ENCODE assay signal across 22 mouse cellular contexts in genomic region chr2:127619311-127619710, GRCm38 (mm10). TPM values are rescaled to one million over a fixed set of nuclear protein-coding genes. Genes with fewer than 3 reads are reported as not detected.
DNase-seq lines count a peak whose midpoint lies in the region; TF ChIP-seq lines count a peak whose summit lies in the region.
"Had no signal": no experiment of that assay in that cellular context is flagged by ENCODE, and none has a peak within 500 bp of the region (broad histone marks: within the 10 kb centered on the region; RNA-seq: fewer than 3 reads in every experiment).

No protein-coding gene starts in this region.

- no peak overlapping the region for H3K27ac ChIP-seq in gastrocnemius, adult 2 months
- H3K27ac ChIP-seq: embryonic facial prominence, embryonic 10.5 days; embryonic facial prominence, embryonic 12.5 days; forebrain, embryonic 13.5 days; forebrain, embryonic 15.5 days had no signal

- no peak for TF ChIP-seq CTCF in gastrocnemius, adult 2 months (IDR thresholded peaks at IDR 0.05)

- no peak overlapping the region for H3K4me3 ChIP-seq in gastrocnemius, adult 2 months
- H3K4me3 ChIP-seq: embryonic facial prominence, embryonic 10.5 days; embryonic facial prominence, embryonic 12.5 days; forebrain, embryonic 13.5 days; forebrain, embryonic 15.5 days had no signal

- DNase-seq in thymus, postnatal 14 days: peak; percentile 4
- no peak for DNase-seq in thymus, postnatal 0 days (ENCODE audit: low spot score)
- DNase-seq in CD4-positive helper T cell, adult 2 months (ENCODE audit: low read depth, low spot score): peak; percentile 45
- peak; percentile 62 for DNase-seq in naive thymus-derived CD4-positive, alpha-beta T cell, adult 2 months (ENCODE audit: low read depth)
- DNase-seq in gastrocnemius, adult 2 months: no peak
- DNase-seq in frontal cortex, adult 2 months (ENCODE audit: extremely low spot score in 1 of 2, low spot score in 1 of 2): no peak
- DNase-seq: adrenal gland, adult 8-10 months; adrenal gland, postnatal 14 days; adrenal gland, postnatal 36 days; B cell, adult 2 months; cerebellum, adult 11-12 months; cerebellum, adult 2 months; cerebellum, adult 9-10 months; cerebellum, postnatal 10 days; cerebellum, postnatal 25 days; forebrain, postnatal 0 days had no signal

- intact Hi-C loops in gastrocnemius, adult 2 months (cut with DNase I): no loop called here

RNA-seq across cellular contexts. Expression of gene Mrps5, which starts 32.3 kb away (rescaled TPM):
- 152 and 158 TPM in 2 replicates for polyA plus RNA-seq in thymus, postnatal 0 days (2015; fragmentation: Nextera tagmentation; extraction: Ambion mirVana)
- 10 to 100 TPM; 74.1 to 96.2 TPM for total RNA-seq in gastrocnemius, adult 2 months (2021)
- 113 and 115 TPM in 2 replicates for polyA plus RNA-seq in frontal cortex, adult 2 months (2012; rRNA removed)

RNA-seq across cellular contexts. Expression of gene Zfp661, which starts 32.4 kb away (rescaled TPM):
- 1.7 and 2.3 TPM in 2 replicates for polyA plus RNA-seq in thymus, postnatal 0 days (2015; fragmentation: Nextera tagmentation; extraction: Ambion mirVana)
- total RNA-seq in gastrocnemius, adult 2 months (2021): 1 to 10 TPM; 2.4 to 2.6 TPM
- 9.0 and 9.3 TPM in 2 replicates for polyA plus RNA-seq in frontal cortex, adult 2 months (2012; rRNA removed)

RNA-seq across cellular contexts. Expression of gene Mal, which starts 37.2 kb away (rescaled TPM):
- 1.1 and 4.6 TPM in 2 replicates for polyA plus RNA-seq in thymus, postnatal 0 days (2015; fragmentation: Nextera tagmentation; extraction: Ambion mirVana)
- 1 to 10 TPM; 1.3 TPM for total RNA-seq in gastrocnemius, adult 2 months (2021)
- 70.5 and 94.8 TPM in 2 replicates for polyA plus RNA-seq in frontal cortex, adult 2 months (2012; rRNA removed)
- total RNA-seq: MEL had no signal
- polyA plus RNA-seq: activated CD4-positive, CD25-positive, alpha-beta regulatory T cell, adult 4 months had no signal

Comparison
In these comparisons a context has a peak if more than half of its experiments do, and no peak if none do; other contexts are left out.
1. DNase-seq: peak in thymus, postnatal 14 days (single experiment), CD4-positive helper T cell, adult 2 months (single experiment) and naive thymus-derived CD4-positive, alpha-beta T cell, adult 2 months (single experiment); none in thymus, postnatal 0 days (single experiment), gastrocnemius, adult 2 months (single experiment) and frontal cortex, adult 2 months (0 of 2).
2. RNA of gene Mal, which starts 37.2 kb away (polyA plus RNA-seq): 70.5 to 94.8 TPM in frontal cortex, adult 2 months; 1.1 to 4.6 TPM in thymus, postnatal 0 days; every median in the first group is over 10 times any median in the second.